Mouse (Mus musculus): ENCODE data around the gene Skap1. TPM values are rescaled to one million over a fixed set of nuclear protein-coding genes. Genes with fewer than 3 reads are reported as not detected.
A peak's percentile ranks its signal among the peaks of the same experiment; 100 is the strongest.

Gene Skap1
- polyA plus RNA-seq, 1 experiment from 2014 or later = 0.87 TPM

- Histone ChIP-seq H3K4me3 (ENCODE audit: low read depth, low read length) (no peak overlapping the region), H3K36me3 (ENCODE audit: control insufficient read depth, insufficient read depth, low read length) (no peaks in the 10 kb centered on the region), H3K27me3 (replicated peaks; ENCODE audit: control insufficient read depth, insufficient read depth, low read length) (no peaks in the 10 kb centered on the region), H3K9me3 (ENCODE audit: control insufficient read depth, low read length) (no peaks in the 10 kb centered on the region), H3K27ac (ENCODE audit: low read depth) (no peak overlapping the region), H3K9ac (ENCODE audit: low read length) (no peak overlapping the region), H3K4me1 (replicated peaks; ENCODE audit: control insufficient read depth, insufficient read depth, low read length) (peaks cover 4% of the 10 kb centered on the region; the same call in 1 of the 2 replicates), H3K4me2 (ENCODE audit: low read length) (no peak overlapping the region)
- ATAC-seq (replicated peaks; ENCODE audit: low FRiP score, low TSS enrichment, low read depth) = no peak
- no peak for DNase-seq (ENCODE audit: low spot score)
- 59% methylated on average over 3 of the region's 3 CpGs for WGBS
These were observed 125.4 kb downstream of the Skap1 start for GRCm38 (mm10) chr11:96589828-96590227.

GRCm38 (mm10) chr11:96595890-96596289 lies 131.5 kb downstream of the Skap1 start:
- Histone ChIP-seq H3K27ac (ENCODE audit: low read depth) (peak overlapping the region; percentile 55; the same call in 1 of the 2 replicates), H3K4me2 (ENCODE audit: low read length) (peak overlapping the region; percentile 33), H3K4me1 (replicated peaks; ENCODE audit: control insufficient read depth, insufficient read depth, low read length) (peaks cover 7% of the 10 kb centered on the region), H3K4me3 (ENCODE audit: low read depth, low read length) (no peak overlapping the region), H3K9ac (ENCODE audit: low read length) (no peak overlapping the region), H3K36me3 (ENCODE audit: control insufficient read depth, insufficient read depth, low read length) (no peaks in the 10 kb centered on the region), H3K27me3 (replicated peaks; ENCODE audit: control insufficient read depth, insufficient read depth, low read length) (no peaks in the 10 kb centered on the region), H3K9me3 (ENCODE audit: control insufficient read depth, low read length) (no peaks in the 10 kb centered on the region)
- 14% methylated on average over 12 of the region's 12 CpGs for WGBS
- DNase-seq (ENCODE audit: low spot score) (peak; percentile 65), ATAC-seq (replicated peaks; ENCODE audit: low FRiP score, low TSS enrichment, low read depth) (no peak; the same call in 1 of the 2 replicates)

GRCm38 (mm10) chr11:96596301-96596700 lies 131.9 kb downstream of the Skap1 start:
- peak overlapping the region; percentile 33 for H3K4me2 ChIP-seq (ENCODE audit: low read length)
- no peak; the same call in 1 of the 2 replicates for ATAC-seq (replicated peaks; ENCODE audit: low FRiP score, low TSS enrichment, low read depth)
- no peak overlapping the region for H3K9ac ChIP-seq (ENCODE audit: low read length)
- H3K4me1 ChIP-seq (replicated peaks; ENCODE audit: control insufficient read depth, insufficient read depth, low read length) = peaks cover 7% of the 10 kb centered on the region
- H3K27ac ChIP-seq (ENCODE audit: low read depth) = no peak overlapping the region
- no peaks in the 10 kb centered on the region for H3K36me3 ChIP-seq (ENCODE audit: control insufficient read depth, insufficient read depth, low read length)
- no peak overlapping the region for H3K4me3 ChIP-seq (ENCODE audit: low read depth, low read length)
- DNase-seq (ENCODE audit: low spot score) = no peak
- WGBS = 25% methylated on average over 6 of the region's 6 CpGs
- no peaks in the 10 kb centered on the region for H3K9me3 ChIP-seq (ENCODE audit: control insufficient read depth, low read length)
- no peaks in the 10 kb centered on the region for H3K27me3 ChIP-seq (replicated peaks; ENCODE audit: control insufficient read depth, insufficient read depth, low read length)

GRCm38 (mm10) chr11:96602806-96603205 lies 138.4 kb downstream of the Skap1 start:
- ATAC-seq (replicated peaks; ENCODE audit: low FRiP score, low TSS enrichment, low read depth) (no peak), DNase-seq (ENCODE audit: low spot score) (no peak)
- Histone ChIP-seq H3K4me3 (ENCODE audit: low read depth, low read length) (no peak overlapping the region), H3K27me3 (replicated peaks; ENCODE audit: control insufficient read depth, insufficient read depth, low read length) (no peaks in the 10 kb centered on the region), H3K27ac (ENCODE audit: low read depth) (no peak overlapping the region), H3K4me2 (ENCODE audit: low read length) (no peak overlapping the region), H3K9ac (ENCODE audit: low read length) (no peak overlapping the region), H3K36me3 (ENCODE audit: control insufficient read depth, insufficient read depth, low read length) (no peaks in the 10 kb centered on the region), H3K4me1 (replicated peaks; ENCODE audit: control insufficient read depth, insufficient read depth, low read length) (peaks cover 24% of the 10 kb centered on the region), H3K9me3 (ENCODE audit: control insufficient read depth, low read length) (no peaks in the 10 kb centered on the region)
- WGBS = 73% methylated on average over 3 of the region's 3 CpGs

- Histone ChIP-seq H3K4me3 (ENCODE audit: low read depth, low read length) (no peak overlapping the region), H3K27me3 (replicated peaks; ENCODE audit: control insufficient read depth, insufficient read depth, low read length) (no peaks in the 10 kb centered on the region), H3K4me1 (replicated peaks; ENCODE audit: control insufficient read depth, insufficient read depth, low read length) (peaks cover 24% of the 10 kb centered on the region), H3K36me3 (ENCODE audit: control insufficient read depth, insufficient read depth, low read length) (no peaks in the 10 kb centered on the region), H3K9me3 (ENCODE audit: control insufficient read depth, low read length) (no peaks in the 10 kb centered on the region), H3K27ac (ENCODE audit: low read depth) (peak overlapping the region; percentile 79), H3K9ac (ENCODE audit: low read length) (no peak overlapping the region), H3K4me2 (ENCODE audit: low read length) (no peak overlapping the region)
- no peak for ATAC-seq (replicated peaks; ENCODE audit: low FRiP score, low TSS enrichment, low read depth)
- no peak for DNase-seq (ENCODE audit: low spot score)
- 31% methylated on average over 6 of the region's 6 CpGs for WGBS
These were observed 139.9 kb downstream of the Skap1 start for GRCm38 (mm10) chr11:96604306-96604705.

GRCm38 (mm10) chr11:96604751-96605450 lies 140.5 kb downstream of the Skap1 start:
- ATAC-seq (replicated peaks; ENCODE audit: low FRiP score, low TSS enrichment, low read depth) (peak; percentile 62; the same call in 1 of the 2 replicates), DNase-seq (ENCODE audit: low spot score) (peak; percentile 55)
- peaks cover 24% of the 10 kb centered on the region for H3K4me1 ChIP-seq (replicated peaks; ENCODE audit: control insufficient read depth, insufficient read depth, low read length)
- no peaks in the 10 kb centered on the region for H3K27me3 ChIP-seq (replicated peaks; ENCODE audit: control insufficient read depth, insufficient read depth, low read length)
- no peaks in the 10 kb centered on the region for H3K36me3 ChIP-seq (ENCODE audit: control insufficient read depth, insufficient read depth, low read length)
- no peak overlapping the region for H3K9ac ChIP-seq (ENCODE audit: low read length)
- no peak overlapping the region for H3K4me3 ChIP-seq (ENCODE audit: low read depth, low read length)
- H3K9me3 ChIP-seq (ENCODE audit: control insufficient read depth, low read length) = no peaks in the 10 kb centered on the region
- 32% methylated on average over 7 of the region's 7 CpGs for WGBS
- peak overlapping the region; percentile 79 for H3K27ac ChIP-seq (ENCODE audit: low read depth)
- H3K4me2 ChIP-seq (ENCODE audit: low read length) = no peak overlapping the region

- ATAC-seq (replicated peaks; ENCODE audit: low FRiP score, low TSS enrichment, low read depth) = no peak
- peak; percentile 51 for DNase-seq (ENCODE audit: low spot score)
- no peaks in the 10 kb centered on the region for H3K36me3 ChIP-seq (ENCODE audit: control insufficient read depth, insufficient read depth, low read length)
- H3K9ac ChIP-seq (ENCODE audit: low read length) = no peak overlapping the region
- 79% methylated on average over 6 of the region's 6 CpGs for WGBS
- H3K4me1 ChIP-seq (replicated peaks; ENCODE audit: control insufficient read depth, insufficient read depth, low read length) = peaks cover 24% of the 10 kb centered on the region
- no peaks in the 10 kb centered on the region for H3K9me3 ChIP-seq (ENCODE audit: control insufficient read depth, low read length)
- H3K27ac ChIP-seq (ENCODE audit: low read depth) = no peak overlapping the region
- no peaks in the 10 kb centered on the region for H3K27me3 ChIP-seq (replicated peaks; ENCODE audit: control insufficient read depth, insufficient read depth, low read length)
- H3K4me2 ChIP-seq (ENCODE audit: low read length) = no peak overlapping the region
- no peak overlapping the region for H3K4me3 ChIP-seq (ENCODE audit: low read depth, low read length)
These were observed 141.1 kb downstream of the Skap1 start for GRCm38 (mm10) chr11:96605516-96605915.

GRCm38 (mm10) chr11:96612596-96612995 lies 148.2 kb downstream of the Skap1 start:
- Histone ChIP-seq H3K36me3 (ENCODE audit: control insufficient read depth, insufficient read depth, low read length) (no peaks in the 10 kb centered on the region), H3K27ac (ENCODE audit: low read depth) (no peak overlapping the region), H3K4me3 (ENCODE audit: low read depth, low read length) (no peak overlapping the region), H3K9me3 (ENCODE audit: control insufficient read depth, low read length) (no peaks in the 10 kb centered on the region), H3K27me3 (replicated peaks; ENCODE audit: control insufficient read depth, insufficient read depth, low read length) (no peaks in the 10 kb centered on the region), H3K9ac (ENCODE audit: low read length) (no peak overlapping the region), H3K4me2 (ENCODE audit: low read length) (no peak overlapping the region), H3K4me1 (replicated peaks; ENCODE audit: control insufficient read depth, insufficient read depth, low read length) (no peaks in the 10 kb centered on the region)
- ATAC-seq (replicated peaks; ENCODE audit: low FRiP score, low TSS enrichment, low read depth) = no peak
- 89% methylated on average over 11 of the region's 11 CpGs for WGBS
- DNase-seq (ENCODE audit: low spot score) = peak; percentile 40

- Histone ChIP-seq H3K4me3 (ENCODE audit: low read depth, low read length) (no peak overlapping the region), H3K4me2 (ENCODE audit: low read length) (no peak overlapping the region), H3K9me3 (ENCODE audit: control insufficient read depth, low read length) (no peaks in the 10 kb centered on the region), H3K4me1 (replicated peaks; ENCODE audit: control insufficient read depth, insufficient read depth, low read length) (no peaks in the 10 kb centered on the region; the same call in 1 of the 2 replicates), H3K9ac (ENCODE audit: low read length) (no peak overlapping the region), H3K36me3 (ENCODE audit: control insufficient read depth, insufficient read depth, low read length) (no peaks in the 10 kb centered on the region), H3K27ac (ENCODE audit: low read depth) (no peak overlapping the region), H3K27me3 (replicated peaks; ENCODE audit: control insufficient read depth, insufficient read depth, low read length) (no peaks in the 10 kb centered on the region; the same call in 1 of the 2 replicates)
- ATAC-seq (replicated peaks; ENCODE audit: low FRiP score, low TSS enrichment, low read depth) (no peak), DNase-seq (ENCODE audit: low spot score) (no peak)
- WGBS = 61% methylated on average over 4 of the region's 5 CpGs
These were observed 152.4 kb downstream of the Skap1 start for GRCm38 (mm10) chr11:96616792-96617191.
